In the genomic region with DNA sequence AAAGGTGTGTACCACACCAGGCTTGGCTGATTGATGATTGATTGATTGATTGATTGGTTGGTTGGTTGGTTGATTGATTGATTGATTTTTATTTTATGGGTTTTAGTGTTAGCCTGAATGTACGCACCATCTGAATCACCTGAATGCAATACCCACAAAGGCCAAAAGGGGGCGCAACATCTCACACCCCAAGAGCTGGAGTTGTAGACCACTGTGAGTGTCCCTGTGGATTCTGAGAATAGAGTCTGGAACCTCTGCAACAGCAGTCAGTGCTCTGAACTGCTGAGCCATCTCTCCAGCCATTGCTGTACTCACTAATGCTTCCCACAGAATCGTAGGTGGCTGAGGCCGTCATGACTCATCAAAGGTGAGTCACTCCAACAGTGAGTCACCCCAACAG, we compare ENCODE assay signal across 9 mouse cellular contexts.
DNase-seq lines count a peak whose midpoint lies in the region; TF ChIP-seq lines count a peak whose summit lies in the region.
"Had no signal": no experiment of that assay in that cellular context is flagged by ENCODE, and none has a peak within 500 bp of the region (broad histone marks: within the 10 kb centered on the region; RNA-seq: fewer than 3 reads in every experiment).

No protein-coding gene starts in this region.

- H3K4me1 ChIP-seq in cortical plate, adult 2 months (ENCODE audit: control insufficient read depth, insufficient read depth, low read length), result no peaks in the 10 kb centered on the region

- DNase-seq in left cerebral cortex, adult 2 months (ENCODE audit: extremely low spot score in 1 of 2, low spot score in 2 of 2), result no peak
- DNase-seq in left cerebral cortex, adult 18-20 months (ENCODE audit: low spot score in 2 of 2), result no peak
- DNase-seq in B cell, adult 2 months, result peak; percentile 26 to 36
- DNase-seq in ES-CJ7 (ENCODE audit: low read depth, low spot score), result peak; percentile 5
- no peak for DNase-seq in yolk sac, embryonic 10.5 days (ENCODE audit: low spot score)
- no peak for DNase-seq in right cerebral cortex, postnatal 4 days
- no peak for DNase-seq in embryo, embryonic 11 days
- DNase-seq: cerebellum, postnatal 14 days had no signal

- intact Hi-C loops in left cerebral cortex, adult 2 months (cut with DNase I), result no loop called here

- peak; percentile 27 for TF ChIP-seq CTCF in left cerebral cortex, adult 2 months (IDR thresholded peaks at IDR 0.05)
- TF ChIP-seq CTCF in cortical plate, adult 2 months (IDR thresholded peaks at IDR 0.05; ENCODE audit: extremely low read depth, insufficient read depth, low read length), result 0 out of 2 replicates have a peak, but pooled peaks have one; percentile 7

- no peak overlapping the region for H3K4me3 ChIP-seq in left cerebral cortex, adult 2 months
- no peak overlapping the region for H3K4me3 ChIP-seq in cortical plate, adult 2 months (ENCODE audit: insufficient read depth, low read length)

- TF ChIP-seq POLR2A in cortical plate, adult 2 months (IDR thresholded peaks at IDR 0.05; ENCODE audit: extremely low read depth, insufficient read depth, low read length), result no peak

- no peak overlapping the region for H3K27ac ChIP-seq in left cerebral cortex, adult 2 months
- no peak overlapping the region for H3K27ac ChIP-seq in cortical plate, adult 2 months (ENCODE audit: insufficient read depth, low read length)

Comparison
In these comparisons a context has a peak if more than half of its experiments do, and no peak if none do; other contexts are left out.
1. DNase-seq: peak in B cell, adult 2 months (2 of 2) and ES-CJ7 (single experiment); none in left cerebral cortex, adult 2 months (0 of 2), left cerebral cortex, adult 18-20 months (0 of 2), yolk sac, embryonic 10.5 days (single experiment), right cerebral cortex, postnatal 4 days (single experiment) and embryo, embryonic 11 days (single experiment).